Mouse (Mus musculus) small intestine, adult 10 weeks (tissue): ENCODE data around the gene Npm3. TPM values are rescaled to one million over a fixed set of nuclear protein-coding genes. Genes with fewer than 3 reads are reported as not detected.

Source experiments
- polyA plus RNA-seq: library from polyadenylated mRNA; stranded (reverse); fragments of 350-450 nt; fragmentation: Illumina TruSeq; extraction: RNeasy Lipid Tissue Mini Kit (QIAGEN cat#74804); gene quantifications from one replicate; pipeline ENCODE4 v1.2.3, GENCODE M21; 2014; ENCODE audit warnings: low replicate concordance

The Npm3 gene
- 9.8 TPM for polyA plus RNA-seq

DNA sequence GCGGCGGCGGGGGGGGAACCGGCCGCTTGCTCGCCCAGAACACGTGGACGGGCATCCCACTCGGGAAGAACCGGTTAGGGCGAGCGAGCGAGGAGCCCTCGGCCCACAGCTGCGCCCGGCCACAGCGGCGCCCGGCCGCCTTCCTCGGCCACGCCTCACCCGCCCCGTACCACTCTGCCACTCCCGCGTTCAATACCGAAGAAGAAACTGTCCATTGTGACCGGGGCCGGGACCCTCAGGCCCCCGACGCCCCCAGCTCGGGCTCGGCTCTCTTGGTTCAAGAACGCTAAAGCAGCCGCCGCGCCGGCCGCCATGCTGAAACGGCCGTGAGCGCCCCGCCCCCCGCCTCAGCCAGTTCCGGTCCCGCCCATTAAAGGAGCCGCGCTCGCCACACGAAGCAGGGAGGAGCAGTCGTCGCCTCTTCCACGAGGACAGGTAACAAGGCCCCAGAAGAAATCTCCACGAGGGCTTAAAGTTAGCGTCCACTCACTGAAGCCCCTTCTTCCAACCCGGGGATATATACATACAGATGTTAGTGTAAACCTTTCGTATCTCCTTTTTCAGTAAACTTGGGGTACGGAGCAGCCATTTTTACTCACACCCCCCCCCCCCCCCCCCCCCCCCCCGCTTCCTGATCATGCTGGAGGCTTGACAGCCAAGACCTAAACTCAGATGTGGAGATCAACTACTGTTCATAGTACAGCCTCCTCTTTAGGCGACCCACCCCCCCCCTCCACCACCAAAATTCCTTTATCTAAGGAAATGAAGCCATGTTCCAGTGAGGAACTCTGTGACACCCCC, at the start of gene Npm3:
Npm3 (minus strand) TSS at position 349 of the 801 bp plus-strand sequence.

DNA sequence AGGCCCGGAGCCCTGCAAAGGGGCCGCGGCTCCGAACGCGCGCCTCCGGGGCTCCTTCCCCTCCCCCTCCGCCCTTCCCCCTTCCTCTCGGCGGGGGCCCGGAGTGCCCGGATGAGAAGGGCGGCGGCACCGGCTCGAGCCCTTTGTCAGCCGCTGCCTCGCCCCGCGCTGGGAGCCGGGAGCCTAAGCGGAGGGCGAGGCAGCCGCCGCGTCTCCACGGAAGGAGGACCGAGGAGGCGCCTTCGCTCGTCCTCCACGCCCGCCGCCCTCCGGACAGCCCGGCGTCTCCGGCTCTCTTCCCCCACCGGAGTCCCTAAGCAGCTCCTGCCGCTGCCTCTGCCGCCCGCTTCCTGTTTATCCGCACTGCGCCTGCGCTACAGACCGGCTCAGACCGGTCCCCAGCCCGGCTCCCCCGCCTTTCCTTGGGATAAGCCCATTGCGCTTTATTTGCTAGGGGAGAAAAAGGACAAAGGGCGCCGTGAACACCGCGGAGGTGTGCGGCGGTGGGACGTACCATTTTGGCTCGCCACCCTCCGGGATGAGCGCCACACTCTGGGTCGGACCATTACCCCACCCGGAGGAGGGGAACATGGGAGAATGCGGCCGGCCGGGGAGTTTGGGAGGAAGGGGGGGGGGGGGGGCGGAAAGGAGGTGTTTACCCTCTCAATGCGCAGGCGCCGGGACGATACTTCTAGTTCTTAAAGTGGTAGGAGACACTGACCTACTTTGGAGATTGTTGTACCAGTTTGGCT, 34.0 kb upstream of the Npm3 start, which contains the start of gene Mgea5:
Mgea5 (minus strand) TSS at position 657 of the 752 bp plus-strand sequence.

DNA sequence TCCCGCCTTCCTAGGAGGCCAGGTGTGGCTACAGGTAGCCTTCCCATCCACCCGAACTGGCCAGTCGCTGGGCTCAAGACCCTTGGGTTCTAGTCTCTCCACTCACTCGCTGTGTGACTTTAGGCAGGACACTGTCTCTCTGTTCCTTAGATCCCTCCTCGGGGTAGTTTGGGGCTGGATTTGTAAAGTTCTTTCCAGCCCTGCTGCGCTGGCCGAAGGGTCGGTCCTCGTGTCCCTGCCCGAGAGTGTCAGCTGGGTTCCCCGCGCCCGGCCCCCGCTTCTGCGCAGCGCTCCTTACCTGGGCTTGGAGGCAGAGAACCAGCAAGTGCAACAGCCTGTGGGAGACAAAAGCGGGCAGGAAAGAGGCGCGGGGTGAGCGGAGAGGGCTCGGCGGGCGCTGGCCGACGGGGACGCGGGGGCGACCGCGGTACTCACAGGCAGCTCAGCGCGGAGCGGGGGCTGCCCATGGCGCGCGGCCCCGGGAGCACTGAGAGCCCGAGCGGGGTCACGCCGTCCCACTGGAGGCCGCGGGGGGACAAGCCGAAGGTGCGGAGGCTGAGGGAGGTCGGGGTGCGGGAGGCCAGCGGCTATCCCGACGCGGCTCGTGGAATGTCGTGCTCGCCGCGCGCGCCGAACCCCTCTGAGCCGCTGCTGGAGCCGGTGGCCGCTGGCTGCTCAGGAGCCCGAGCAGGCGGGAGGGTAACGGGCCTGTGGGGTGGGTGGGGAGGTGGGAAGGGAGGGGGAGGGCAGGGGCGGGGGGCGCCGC, 7.0 kb downstream of the Npm3 start, which contains the start of gene Fgf8:
Fgf8 (minus strand) TSS at position 698 of the 766 bp plus-strand sequence.

Other genes starting within 250 kb of the Npm3 start
- gene Poll, start 189.1 kb downstream of the Npm3 start, polyA plus RNA-seq: not detected
- gene Gm17018, start 189.0 kb downstream of the Npm3 start, polyA plus RNA-seq: 0.33 TPM
- not detected for gene Fbxw4, start 89.3 kb downstream of the Npm3 start, polyA plus RNA-seq
- gene Fgf8, start 6.7 kb downstream of the Npm3 start, polyA plus RNA-seq: not detected
- 146 TPM for gene Mgea5, start 34.2 kb upstream of the Npm3 start, polyA plus RNA-seq
- gene Kcnip2, start 66.5 kb upstream of the Npm3 start, polyA plus RNA-seq: 3.9 TPM
- 20.9 TPM for gene Armh3, start 248.9 kb upstream of the Npm3 start, polyA plus RNA-seq